Mouse (Mus musculus) cortical plate, adult 2 months (tissue): ENCODE data around the gene Fastkd2.

ENCODE experiments used
- CTCF ChIP-seq: fragments of 200-500 bp; IDR thresholded peaks from 2 replicates; pipeline ENCODE4 v1.5.1; 2011; ENCODE audit warnings: mild to moderate bottlenecking, control low read depth, low read length; ENCODE audit not compliant: insufficient read depth; ENCODE audit errors: extremely low read depth
- POLR2A ChIP-seq: fragments of 200-500 bp; IDR thresholded peaks from 2 replicates; pipeline ENCODE4 v1.6.1; 2011; ENCODE audit warnings: mild to moderate bottlenecking, low read length, control low read depth; ENCODE audit not compliant: insufficient read depth; ENCODE audit errors: extremely low read depth

DNA sequence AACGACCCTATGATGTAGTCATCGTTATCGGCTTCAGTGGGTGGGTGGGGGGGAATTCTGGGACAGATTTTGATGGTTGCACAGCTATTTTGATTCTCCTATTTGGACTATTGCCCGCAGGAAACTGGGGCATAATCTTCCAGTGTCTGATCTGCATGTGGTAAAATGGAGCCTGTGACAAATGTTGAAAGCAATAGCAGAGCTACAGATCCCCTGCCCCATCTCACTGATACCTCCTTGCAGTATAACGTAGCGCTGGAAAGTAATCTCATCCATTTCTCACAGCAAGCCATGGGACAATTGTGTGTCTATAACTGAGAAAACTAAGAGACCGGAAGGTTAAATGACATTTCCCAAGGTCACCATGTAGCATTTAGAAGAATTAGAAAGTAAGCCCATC lies 34.0 kb downstream of the Fastkd2 start:
- TF ChIP-seq CTCF (no peak), POLR2A (no peak)
